Mouse (Mus musculus) kidney, adult 2 months (tissue): Measurements from ENCODE around the gene Ocln.

Source experiments
- CTCF ChIP-seq: fragments of 200-500 bp; conservative IDR thresholded peaks from 2 replicates; pipeline ENCODE4 v1.5.1; 2011; ENCODE audit warnings: low read depth, mild to moderate bottlenecking, control low read depth, low read length, moderate library complexity, mixed read lengths; ENCODE audit not compliant: insufficient read depth, insufficient read length
- POLR2A ChIP-seq: fragments of 200-500 bp; IDR thresholded peaks from one replicate; pipeline ENCODE4 v1.6.1; 2011; ENCODE audit warnings: low read depth, low read length, control low read depth

DNA sequence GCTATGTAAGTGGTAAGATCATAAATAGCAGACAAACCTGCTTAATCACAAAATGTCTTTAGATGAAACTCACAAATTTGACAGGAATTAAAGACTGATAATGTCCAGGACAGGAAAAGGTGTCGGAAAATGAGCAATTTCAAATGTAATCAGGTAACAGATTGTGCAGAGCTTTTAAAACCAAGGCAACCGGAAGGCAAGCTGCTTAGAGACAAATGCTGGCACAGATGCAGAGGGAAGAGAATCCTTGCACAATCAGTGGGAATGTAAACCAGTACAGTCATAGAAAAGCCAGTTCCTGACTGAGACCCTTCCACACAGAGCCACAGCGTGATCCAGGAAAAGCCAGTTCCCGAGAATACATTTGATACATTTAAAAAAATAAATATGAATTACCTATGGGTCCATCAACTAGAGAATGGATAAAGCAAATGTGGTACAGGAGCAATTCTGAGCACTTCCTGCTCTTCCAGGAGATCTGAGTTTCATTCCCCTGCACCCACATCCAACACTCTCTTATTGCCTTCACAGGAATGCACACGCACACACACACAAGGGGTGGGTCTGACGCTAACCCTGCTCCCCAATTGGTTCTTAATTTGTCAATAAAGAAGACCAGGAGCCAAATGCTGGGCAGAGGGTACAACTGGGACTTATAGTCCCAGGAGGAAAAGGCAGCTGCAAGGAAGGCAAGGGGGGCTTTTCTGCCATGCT is 26.4 kb downstream of the Ocln start:
- TF ChIP-seq CTCF (no peak), POLR2A (no peak)
